Mouse (Mus musculus) forelimb bud, embryonic 11.5 days (tissue): Measurements from ENCODE around the gene Fbxl14.
"Not testable (repeated sequence)": the region's sequence is repeated elsewhere in the genome, so short reads cannot be mapped to it uniquely, and the experiment has no call there.

ENCODE experiments used
- DNase-seq: peaks from one replicate; pipeline ENCODE4 v3.0.0-alpha.2; 2012; ENCODE audit warnings: low read depth, low spot score

Fbxl14 gene

GRCm38 (mm10) chr6:119470777-119471176 is 8.7 kb upstream of the Fbxl14 start:
- DNase-seq = no peak

- DNase-seq = peak; percentile 51
Observed at GRCm38 (mm10) chr6:119472135-119472534, 7.3 kb upstream of the Fbxl14 start.

GRCm38 (mm10) chr6:119472705-119473104 is 6.8 kb upstream of the Fbxl14 start:
- no peak for DNase-seq

- DNase-seq = no peak
Observed at GRCm38 (mm10) chr6:119473446-119473845, 6.0 kb upstream of the Fbxl14 start.

GRCm38 (mm10) chr6:119473992-119474391 is 5.5 kb upstream of the Fbxl14 start:
- DNase-seq = no peak

- DNase-seq = no peak
Observed at GRCm38 (mm10) chr6:119475988-119476387, 3.5 kb upstream of the Fbxl14 start.

GRCm38 (mm10) chr6:119477686-119478310 is 1.7 kb upstream of the Fbxl14 start:
- DNase-seq = no peak

- peak; percentile 86 for DNase-seq
Observed at GRCm38 (mm10) chr6:119478560-119479342, 717 bp upstream of the Fbxl14 start.

GRCm38 (mm10) chr6:119479876-119480705 is 623 bp downstream of the Fbxl14 start:
- peak; percentile 60 for DNase-seq

- DNase-seq = no peak
Observed at GRCm38 (mm10) chr6:119480706-119481331, 1.4 kb downstream of the Fbxl14 start.

GRCm38 (mm10) chr6:119481741-119482390 is 2.4 kb downstream of the Fbxl14 start:
- not testable (repeated sequence) for DNase-seq

- DNase-seq = peak; percentile 71
Observed at GRCm38 (mm10) chr6:119482958-119483600, 3.6 kb downstream of the Fbxl14 start.

- no peak for DNase-seq
Observed at GRCm38 (mm10) chr6:119485486-119485885, 6.0 kb downstream of the Fbxl14 start.

- no peak for DNase-seq
Observed at GRCm38 (mm10) chr6:119486381-119487084, 7.1 kb downstream of the Fbxl14 start.

- no peak for DNase-seq
Observed at GRCm38 (mm10) chr6:119487085-119487458, 7.6 kb downstream of the Fbxl14 start.

- DNase-seq = no peak
Observed at GRCm38 (mm10) chr6:119487619-119488018, 8.2 kb downstream of the Fbxl14 start.

- DNase-seq = peak; percentile 81
Observed at GRCm38 (mm10) chr6:119489765-119490164, 10.3 kb downstream of the Fbxl14 start.

GRCm38 (mm10) chr6:119490549-119490948 is 11.1 kb downstream of the Fbxl14 start:
- no peak for DNase-seq

- DNase-seq = no peak
Observed at GRCm38 (mm10) chr6:119491006-119491405, 11.5 kb downstream of the Fbxl14 start.

- no peak for DNase-seq
Observed at GRCm38 (mm10) chr6:119491997-119492629, 12.6 kb downstream of the Fbxl14 start.
